Mouse (Mus musculus): Measurements from ENCODE around the gene Arid4a. TPM values are rescaled to one million over a fixed set of nuclear protein-coding genes. Genes with fewer than 3 reads are reported as not detected.
"Not testable (repeated sequence)": the region's sequence is repeated elsewhere in the genome, so short reads cannot be mapped to it uniquely, and the experiment has no call there.

Gene Arid4a
- polyA plus RNA-seq, 1 experiment from 2014 or later = 42.9 TPM

- H3K4me2 ChIP-seq (replicated peaks; ENCODE audit: low read depth, low read length) = no peak overlapping the region
- peak; percentile 58; the same call in 1 of the 2 replicates for ATAC-seq
These were observed 57.4 kb downstream of the Arid4a start for GRCm38 (mm10) chr12:71073113-71073730.

GRCm38 (mm10) chr12:71086331-71086730, 70.5 kb downstream of the Arid4a start:
- H3K4me3 ChIP-seq (ENCODE audit: low read depth, low read length) = no peak overlapping the region
- no peak overlapping the region for H3K27ac ChIP-seq (ENCODE audit: low read length)
- WGBS = 90% methylated on average over 8 of the region's 8 CpGs
- H3K36me3 ChIP-seq (ENCODE audit: insufficient read depth, low read length) = no peaks in the 10 kb centered on the region
- TF ChIP-seq EP300 (IDR thresholded peaks at IDR 0.05) (no peak), CTCF (IDR thresholded peaks at IDR 0.05) (no peak)
- H3K4me1 ChIP-seq (ENCODE audit: insufficient read depth, low read depth, low read length) = no peaks in the 10 kb centered on the region
- no peaks in the 10 kb centered on the region for H3K9me3 ChIP-seq (ENCODE audit: low read length)
- H3K4me2 ChIP-seq (replicated peaks; ENCODE audit: low read depth, low read length) = no peak overlapping the region
- ATAC-seq (no peak), DNase-seq (ENCODE audit: low spot score) (no peak)
- H3K27me3 ChIP-seq (replicated peaks; ENCODE audit: insufficient read depth, low read length) = no peaks in the 10 kb centered on the region
- H3K9ac ChIP-seq (replicated peaks; ENCODE audit: low read depth) = no peak overlapping the region

More at GRCm38 (mm10) chr12:71073113-71073730, 57.4 kb downstream of the Arid4a start:
- H3K9ac ChIP-seq (replicated peaks; ENCODE audit: low read depth) = no peak overlapping the region
- DNase-seq (ENCODE audit: low spot score) = peak; percentile 23
- peaks cover 58% of the 10 kb centered on the region for H3K36me3 ChIP-seq (ENCODE audit: insufficient read depth, low read length)
- TF ChIP-seq EP300 (IDR thresholded peaks at IDR 0.05) = no peak
- peak; percentile 55 for TF ChIP-seq CTCF (IDR thresholded peaks at IDR 0.05)
- H3K4me3 ChIP-seq (ENCODE audit: low read depth, low read length) = no peak overlapping the region
- no peaks in the 10 kb centered on the region for H3K27me3 ChIP-seq (replicated peaks; ENCODE audit: insufficient read depth, low read length)
- H3K27ac ChIP-seq (ENCODE audit: low read length) = no peak overlapping the region
- no peaks in the 10 kb centered on the region for H3K4me1 ChIP-seq (ENCODE audit: insufficient read depth, low read depth, low read length)
- 53% methylated on average over 12 of the region's 12 CpGs for WGBS
- no peaks in the 10 kb centered on the region for H3K9me3 ChIP-seq (ENCODE audit: low read length)

GRCm38 (mm10) chr12:71104275-71104674, 88.5 kb downstream of the Arid4a start:
- not testable (repeated sequence) for H3K27me3 ChIP-seq (replicated peaks; ENCODE audit: insufficient read depth, low read length); ATAC-seq; H3K4me3 ChIP-seq (ENCODE audit: low read depth, low read length); H3K9me3 ChIP-seq (ENCODE audit: low read length); H3K27ac ChIP-seq (ENCODE audit: low read length); DNase-seq (ENCODE audit: low spot score); H3K4me2 ChIP-seq (replicated peaks; ENCODE audit: low read depth, low read length); H3K9ac ChIP-seq (replicated peaks; ENCODE audit: low read depth); H3K36me3 ChIP-seq (ENCODE audit: insufficient read depth, low read length); H3K4me1 ChIP-seq (ENCODE audit: insufficient read depth, low read depth, low read length)
- 75% methylated on average over 4 of the region's 4 CpGs for WGBS

- H3K4me3 ChIP-seq (ENCODE audit: low read depth, low read length) = no peak overlapping the region
- no peaks in the 10 kb centered on the region for H3K4me1 ChIP-seq (ENCODE audit: insufficient read depth, low read depth, low read length)
- no peak overlapping the region for H3K4me2 ChIP-seq (replicated peaks; ENCODE audit: low read depth, low read length)
- no peaks in the 10 kb centered on the region for H3K36me3 ChIP-seq (ENCODE audit: insufficient read depth, low read length)
- no peak for TF ChIP-seq CTCF (IDR thresholded peaks at IDR 0.05)
- no peak for TF ChIP-seq EP300 (IDR thresholded peaks at IDR 0.05)
- no peaks in the 10 kb centered on the region for H3K9me3 ChIP-seq (ENCODE audit: low read length)
- H3K27me3 ChIP-seq (replicated peaks; ENCODE audit: insufficient read depth, low read length) = no peaks in the 10 kb centered on the region
- H3K9ac ChIP-seq (replicated peaks; ENCODE audit: low read depth) = no peak overlapping the region
- 87% methylated on average over 6 of the region's 6 CpGs for WGBS
- ATAC-seq (no peak), DNase-seq (ENCODE audit: low spot score) (no peak)
- H3K27ac ChIP-seq (ENCODE audit: low read length) = no peak overlapping the region
These were observed 91.5 kb downstream of the Arid4a start for GRCm38 (mm10) chr12:71107216-71107771.

- WGBS = 10% methylated on average over 33 of the region's 33 CpGs
- H3K9me3 ChIP-seq (ENCODE audit: low read length) = no peaks in the 10 kb centered on the region
- DNase-seq (ENCODE audit: low spot score) (peak; percentile 58), ATAC-seq (peak; percentile 80)
- no peak within 1 kb of the TSS for H3K27ac ChIP-seq (ENCODE audit: low read length)
- peak within 1 kb of the TSS; percentile 41 for H3K4me2 ChIP-seq (replicated peaks; ENCODE audit: low read depth, low read length)
- no peaks in the 10 kb centered on the region; the same call in 1 of the 2 replicates for H3K4me1 ChIP-seq (ENCODE audit: insufficient read depth, low read depth, low read length)
- H3K36me3 ChIP-seq (ENCODE audit: insufficient read depth, low read length) = no peaks in the 10 kb centered on the region
- no peaks in the 10 kb centered on the region for H3K27me3 ChIP-seq (replicated peaks; ENCODE audit: insufficient read depth, low read length)
- 0 out of 2 replicates have a peak within 1 kb of the TSS, but pooled peaks have one; percentile 3 for H3K4me3 ChIP-seq (ENCODE audit: low read depth, low read length)
- TF ChIP-seq EP300 (IDR thresholded peaks at IDR 0.05) (no peak), CTCF (IDR thresholded peaks at IDR 0.05) (peak; percentile 59)
- H3K9ac ChIP-seq (replicated peaks; ENCODE audit: low read depth) = no peak within 1 kb of the TSS
These were observed 95.5 kb downstream of the Arid4a start, which contains the start of gene Tomm20l for GRCm38 (mm10) chr12:71111331-71111730. TSS of gene Tomm20l (plus strand) at chr12:71111428.

GRCm38 (mm10) chr12:71113074-71113473, 97.3 kb downstream of the Arid4a start:
- no peak for TF ChIP-seq EP300 (IDR thresholded peaks at IDR 0.05)
- no peaks in the 10 kb centered on the region; the same call in 1 of the 2 replicates for H3K4me1 ChIP-seq (ENCODE audit: insufficient read depth, low read depth, low read length)
- DNase-seq (ENCODE audit: low spot score) (no peak), ATAC-seq (no peak)
- H3K27me3 ChIP-seq (replicated peaks; ENCODE audit: insufficient read depth, low read length) = no peaks in the 10 kb centered on the region
- H3K9me3 ChIP-seq (ENCODE audit: low read length) = no peaks in the 10 kb centered on the region
- 0 out of 2 replicates have a peak overlapping the region, but pooled peaks have one; percentile 11 for H3K4me2 ChIP-seq (replicated peaks; ENCODE audit: low read depth, low read length)
- 55% methylated on average over 10 of the region's 10 CpGs for WGBS
- no peak overlapping the region for H3K27ac ChIP-seq (ENCODE audit: low read length)
- H3K4me3 ChIP-seq (ENCODE audit: low read depth, low read length) = no peak overlapping the region
- no peaks in the 10 kb centered on the region for H3K36me3 ChIP-seq (ENCODE audit: insufficient read depth, low read length)
- H3K9ac ChIP-seq (replicated peaks; ENCODE audit: low read depth) = no peak overlapping the region

Measured in lung, postnatal 0 days (tissue).